Mouse (Mus musculus) ovary, postnatal 36 days (tissue): ENCODE data around the gene Apba3.

Source experiments
- DNase-seq: peaks from one replicate; pipeline ENCODE4 v3.0.0; 2022; ENCODE audit warnings: low spot score, mixed read lengths

Apba3 gene

DNA sequence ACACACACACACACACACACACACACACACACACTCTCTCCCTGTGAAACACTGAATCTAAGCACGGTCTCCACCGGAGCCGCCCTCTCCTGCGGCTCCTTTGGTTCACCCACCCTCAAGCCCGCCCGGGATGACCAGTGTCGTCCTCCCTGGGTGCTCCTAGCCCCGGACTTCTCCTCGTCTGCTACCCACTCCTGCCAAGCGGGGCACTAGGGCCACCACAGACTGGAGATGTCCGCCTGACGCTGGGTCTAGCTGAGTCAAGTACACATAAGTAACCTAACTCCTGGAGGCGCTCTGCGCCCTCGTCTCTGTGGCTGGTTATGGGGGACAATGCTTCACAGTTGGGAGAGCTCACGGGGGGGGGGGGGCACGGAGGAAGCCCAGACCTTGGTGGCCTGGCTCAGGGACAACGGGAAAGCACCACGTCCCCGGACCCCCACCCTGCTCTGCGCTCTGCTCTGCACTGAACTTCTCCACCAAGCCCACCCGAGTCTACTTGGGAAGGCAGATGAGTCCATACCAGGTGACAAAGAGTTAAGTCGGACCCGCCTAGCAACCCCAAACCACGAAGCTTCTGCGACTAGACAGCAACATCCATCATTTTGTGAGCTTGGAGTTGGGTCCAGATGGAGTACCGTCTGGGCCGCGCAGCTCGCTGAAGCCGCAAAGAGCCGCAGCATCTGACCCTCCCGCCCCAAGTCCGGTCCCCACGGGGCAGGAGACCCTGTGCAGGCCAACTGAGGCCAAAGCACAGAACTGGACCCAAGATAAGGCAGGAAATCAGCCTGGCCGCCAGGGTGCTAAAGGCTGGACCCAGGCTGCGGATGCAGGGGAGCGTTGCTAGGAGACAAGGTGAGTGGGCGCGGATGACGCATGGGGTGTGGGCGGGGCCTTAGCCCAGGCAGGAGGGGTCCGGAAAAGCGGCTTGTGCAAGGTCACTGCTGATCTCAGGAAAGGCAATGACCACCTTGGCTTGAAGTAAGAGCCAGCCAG lies 14.0 kb upstream of the Apba3 start, which contains the start of gene Matk:
Gene Matk (plus strand): TSS at position 512 of the 996 bp plus-strand sequence.
- peak; percentile 41 for DNase-seq

DNA sequence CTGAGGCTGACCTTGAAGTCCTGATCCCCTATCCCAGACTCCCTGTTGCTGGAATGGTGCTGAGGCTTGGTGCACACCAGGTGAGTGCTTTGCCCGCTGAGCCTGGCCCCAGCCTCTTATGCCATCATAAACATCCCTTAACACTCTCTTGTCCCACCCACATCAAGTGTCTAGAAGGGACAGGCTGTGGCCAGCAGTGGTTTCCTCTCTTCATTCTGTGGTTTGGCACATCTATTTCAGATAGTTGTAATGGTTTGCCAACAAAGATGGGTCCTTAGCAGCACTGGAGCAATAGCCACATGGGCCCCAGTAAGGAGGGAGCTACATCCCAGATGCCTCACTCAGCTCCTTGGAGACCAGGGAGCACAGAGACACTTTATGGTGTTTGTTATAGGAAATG lies 11.9 kb upstream of the Apba3 start:
- DNase-seq, result no peak

DNA sequence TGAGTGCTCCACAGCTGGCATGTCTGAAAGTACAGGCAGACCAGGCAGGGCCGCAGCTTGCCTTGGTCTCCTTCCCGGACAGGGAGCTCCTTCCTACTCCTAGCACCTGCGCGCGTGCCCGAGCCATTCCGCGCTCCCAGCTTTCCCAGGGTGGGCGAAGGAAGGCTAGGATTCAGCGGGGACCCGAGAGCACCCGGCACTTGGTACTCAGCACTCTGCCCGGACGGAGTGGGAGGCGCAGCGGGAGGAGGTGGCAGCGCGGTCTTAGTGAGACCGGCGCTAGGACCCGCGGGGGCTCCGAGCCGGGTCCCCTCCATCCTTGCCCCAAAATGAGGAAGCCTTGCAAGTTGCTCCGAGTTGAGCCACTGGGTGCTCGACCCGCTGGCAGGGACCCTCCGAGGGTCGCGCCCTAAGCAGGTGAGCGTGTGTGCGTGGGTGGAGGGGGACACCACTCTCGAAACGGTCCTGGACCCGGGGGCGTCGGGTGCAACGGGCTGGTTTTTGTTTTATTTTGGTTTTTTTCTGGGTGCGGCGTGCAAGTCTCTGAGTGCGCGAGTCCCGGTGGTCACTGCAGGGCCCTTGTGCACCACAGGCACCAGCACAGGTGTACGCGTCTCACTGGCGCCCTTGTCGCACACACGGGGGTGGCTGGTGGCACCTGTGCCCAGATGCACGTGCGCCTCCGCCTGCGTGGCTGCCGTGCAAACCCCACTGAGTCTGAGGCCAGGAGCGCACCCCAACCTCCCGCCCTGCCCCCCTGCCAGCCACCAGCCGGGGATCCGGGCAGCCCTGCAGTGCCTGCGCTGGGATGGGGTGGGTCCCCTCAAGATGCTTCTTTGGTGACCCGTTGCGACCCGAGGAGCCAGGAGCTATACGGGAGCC lies 9.4 kb upstream of the Apba3 start:
- DNase-seq, result no peak

DNA sequence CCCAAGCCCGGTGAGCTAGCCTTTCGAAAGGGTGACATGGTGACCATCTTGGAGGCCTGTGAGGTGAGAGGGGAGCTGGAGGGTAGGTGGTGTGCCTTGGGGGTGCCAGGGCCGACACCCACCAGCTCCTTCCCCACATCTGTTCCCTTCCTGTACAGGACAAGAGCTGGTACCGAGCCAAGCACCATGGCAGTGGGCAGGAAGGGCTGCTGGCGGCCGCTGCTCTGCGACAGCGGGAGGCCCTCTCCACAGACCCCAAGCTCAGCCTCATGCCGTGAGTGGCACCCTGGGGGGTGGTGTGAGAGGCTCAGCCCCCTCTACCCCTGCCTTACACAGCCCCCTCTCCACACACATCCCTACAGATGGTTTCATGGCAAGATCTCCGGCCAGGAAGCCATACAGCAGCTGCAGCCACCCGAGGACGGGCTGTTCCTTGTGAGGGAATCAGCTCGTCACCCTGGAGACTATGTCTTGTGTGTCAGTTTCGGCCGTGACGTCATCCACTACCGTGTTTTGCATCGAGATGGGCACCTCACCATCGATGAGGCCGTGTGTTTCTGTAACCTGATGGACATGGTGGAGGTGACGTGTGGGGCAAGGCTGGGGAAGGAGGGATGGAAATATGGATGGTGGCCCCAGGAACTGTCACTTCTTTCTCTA lies 7.4 kb upstream of the Apba3 start:
- no peak for DNase-seq

DNA sequence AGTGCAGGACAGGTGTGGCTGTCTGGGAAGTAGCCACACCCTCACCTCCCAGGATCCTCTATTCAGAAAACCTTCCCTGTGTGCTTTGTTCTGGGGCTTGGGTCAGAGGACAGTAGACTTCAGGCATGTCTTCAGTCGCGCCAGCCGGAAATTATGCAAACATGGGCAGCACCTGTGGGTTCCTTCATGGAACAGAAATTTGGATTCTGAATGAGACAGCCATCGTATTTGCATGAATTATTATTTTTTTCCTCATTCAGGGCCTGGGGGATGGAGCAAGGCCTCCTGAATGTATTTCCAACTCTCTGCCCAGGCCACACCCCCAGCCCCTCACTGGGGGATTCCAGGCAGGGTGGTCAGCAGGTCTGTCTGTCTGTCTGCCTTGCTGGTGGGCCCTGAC lies 5.7 kb upstream of the Apba3 start:
- DNase-seq, result no peak

DNA sequence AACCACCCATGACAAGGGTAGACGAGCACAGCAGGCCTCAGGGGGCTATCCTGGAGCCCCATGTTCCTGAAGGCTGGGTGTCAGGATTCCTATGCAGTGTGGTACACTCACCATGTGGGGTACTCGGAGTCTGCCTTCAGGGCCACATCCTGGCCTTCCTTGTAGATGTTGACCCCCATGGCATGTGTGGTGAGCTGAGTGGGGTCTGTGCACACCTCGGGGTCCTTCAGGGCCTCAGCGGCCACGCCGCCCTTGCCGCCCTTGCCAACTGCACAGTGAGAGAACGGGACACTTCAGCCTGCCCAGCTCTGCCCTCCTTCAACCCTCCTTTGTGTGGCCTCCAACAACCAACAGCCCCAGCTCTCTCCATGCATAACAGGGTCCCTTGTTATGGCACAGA lies 1.2 kb upstream of the Apba3 start:
- no peak for DNase-seq

DNA sequence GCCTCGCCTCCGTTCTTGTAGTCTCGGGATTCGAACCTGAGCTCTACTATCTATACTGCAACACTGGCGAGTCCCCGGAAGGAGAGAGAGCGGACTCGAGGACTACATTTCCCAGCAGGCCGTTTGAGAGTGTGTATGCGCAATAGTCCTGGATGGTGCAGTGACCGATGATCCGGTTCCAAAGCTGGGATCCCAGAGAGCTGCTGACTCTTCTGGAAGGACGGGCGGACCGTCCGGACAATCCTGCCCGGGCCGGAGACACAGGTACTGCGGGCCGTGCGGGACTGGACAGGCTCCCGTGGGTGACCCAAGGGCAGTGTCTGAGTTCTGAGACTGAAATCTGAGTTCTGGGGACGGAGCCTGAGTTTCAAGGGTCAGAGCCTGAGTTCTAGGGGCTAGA lies 1.3 kb downstream of the Apba3 start:
- DNase-seq, result peak; percentile 75

DNA sequence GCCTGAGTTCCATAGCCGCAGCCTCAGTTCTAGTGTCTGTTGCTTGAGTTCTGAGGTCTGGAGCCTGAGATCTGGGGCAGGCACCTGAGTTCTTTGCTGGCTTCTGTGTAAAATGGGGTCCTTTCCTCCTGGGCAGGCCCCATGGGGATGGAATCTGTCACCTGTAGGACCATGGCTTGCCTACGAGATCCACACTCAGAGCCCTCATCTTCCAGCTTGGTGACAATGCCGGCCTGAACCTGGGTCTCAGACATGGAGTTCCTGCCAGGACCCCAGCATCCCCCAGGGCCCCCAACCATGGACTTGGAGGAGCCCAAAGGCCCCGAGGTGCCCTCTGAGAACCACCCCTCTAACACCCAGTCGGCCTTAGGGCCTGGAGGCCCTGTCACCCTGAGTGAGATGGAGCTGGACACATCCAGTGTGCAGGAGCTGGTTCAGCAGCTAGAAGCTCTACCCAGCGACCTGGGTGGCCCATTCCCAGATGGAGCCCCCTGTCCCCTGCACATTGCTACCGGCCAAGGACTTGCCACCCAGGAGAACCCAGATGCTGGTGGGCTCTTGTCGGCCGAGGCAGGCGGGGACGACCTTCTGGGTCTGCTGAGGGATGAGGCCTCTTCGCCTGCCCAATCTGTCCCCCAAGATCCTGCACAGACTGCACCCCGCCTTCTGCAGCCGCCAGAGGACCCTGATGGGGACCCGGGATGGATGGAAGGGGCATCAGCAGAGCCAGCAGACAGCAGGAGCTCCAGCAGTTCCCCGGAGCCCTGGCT lies 2.1 kb downstream of the Apba3 start:
- no peak for DNase-seq

DNA sequence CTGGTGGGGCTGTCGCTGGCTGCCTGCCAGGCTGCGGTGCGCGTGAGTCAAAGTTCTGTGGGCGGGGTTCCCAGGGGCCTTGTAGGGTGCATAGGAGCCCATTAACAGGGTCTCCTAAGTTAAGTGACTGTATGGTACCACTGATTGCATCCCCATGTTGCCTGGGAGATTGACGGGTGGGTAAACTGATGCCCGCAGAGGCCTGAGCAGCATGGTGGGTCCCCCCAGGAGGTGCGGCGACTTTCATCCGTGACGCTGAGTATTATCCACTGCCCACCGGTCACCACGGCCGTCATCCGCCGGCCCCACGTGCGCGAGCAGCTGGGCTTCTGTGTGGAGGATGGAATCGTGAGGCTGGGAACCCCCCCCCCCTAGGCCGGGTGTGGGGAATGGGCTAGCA lies 5.6 kb downstream of the Apba3 start:
- no peak for DNase-seq

DNA sequence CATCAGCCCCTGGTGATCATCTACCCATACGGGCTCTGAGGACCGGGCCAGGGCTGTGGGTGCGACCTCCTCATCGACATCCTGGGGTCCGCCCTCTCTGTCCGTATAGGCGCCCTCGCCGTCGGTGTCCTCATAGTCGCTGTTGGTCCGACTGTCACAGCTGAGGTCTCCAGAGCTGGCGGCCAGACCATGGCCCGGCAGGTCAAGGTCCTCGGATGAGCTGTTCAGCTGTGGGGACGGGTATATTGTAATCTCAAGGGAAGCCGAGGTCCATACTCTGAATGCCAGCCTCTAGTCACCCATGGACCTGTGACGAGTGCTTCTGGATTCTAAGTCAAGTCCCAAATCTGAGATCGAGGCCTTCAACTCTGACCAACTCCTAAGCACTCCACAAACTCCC lies 7.1 kb downstream of the Apba3 start:
- DNase-seq, result no peak

DNA sequence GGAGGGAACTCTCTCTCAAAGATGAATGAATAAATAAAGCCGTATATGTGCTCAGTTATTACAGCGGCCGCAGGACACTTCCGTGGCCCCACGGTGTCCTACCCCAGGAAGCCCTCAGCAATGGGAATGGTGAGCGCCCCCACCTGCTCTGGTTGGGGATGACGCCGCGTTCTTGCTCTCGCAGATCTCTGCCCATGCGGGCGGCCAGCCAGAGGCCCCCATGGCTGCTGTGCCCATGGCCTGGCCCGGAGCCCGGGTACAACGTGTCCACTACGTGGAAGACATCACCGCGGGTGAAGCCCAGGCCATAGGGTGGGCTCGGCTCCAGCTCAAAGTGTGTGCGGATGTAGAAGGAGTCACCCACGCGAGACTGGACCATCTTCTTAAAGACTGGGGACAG lies 10.9 kb downstream of the Apba3 start:
- DNase-seq, result no peak

DNA sequence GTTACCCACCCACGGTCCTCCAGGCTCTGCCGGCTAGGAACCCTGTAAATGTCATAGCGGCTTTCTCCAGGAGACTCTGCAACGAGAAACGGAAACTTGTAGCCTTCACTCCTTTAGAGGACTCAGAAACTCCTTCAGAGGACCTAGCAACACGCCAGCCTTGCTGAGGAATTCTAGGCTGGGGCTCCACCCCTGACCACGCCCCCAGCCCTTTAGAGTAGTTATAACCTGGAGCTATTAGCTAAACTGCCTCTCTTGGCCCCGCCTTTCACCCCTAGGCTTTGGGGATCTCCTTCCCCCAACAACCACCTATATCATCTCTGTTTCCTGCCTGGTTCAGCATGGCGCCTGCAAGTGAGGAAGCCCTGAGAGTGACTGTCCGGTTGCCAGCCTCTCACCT lies 12.7 kb downstream of the Apba3 start:
- no peak for DNase-seq

DNA sequence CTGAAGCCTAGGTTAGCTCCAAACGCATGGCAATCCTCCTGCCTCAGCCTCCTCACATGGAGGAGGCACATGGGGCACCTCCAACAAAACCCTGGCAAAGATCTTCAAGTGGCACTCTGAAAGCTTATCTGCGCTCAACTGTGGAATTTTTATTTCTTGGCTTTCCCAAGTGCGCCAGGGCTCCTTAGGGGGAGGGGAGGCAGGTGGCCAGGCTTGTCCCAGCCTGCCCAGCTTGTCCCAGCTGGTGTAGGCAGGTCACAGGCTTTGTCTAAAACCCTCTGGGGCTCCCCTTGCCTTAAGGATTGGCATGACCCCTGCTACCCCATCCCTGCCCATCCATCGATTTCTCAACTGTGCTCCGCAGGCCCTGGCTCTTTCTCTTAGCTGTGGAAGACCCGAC lies 17.4 kb downstream of the Apba3 start:
- no peak for DNase-seq

DNA sequence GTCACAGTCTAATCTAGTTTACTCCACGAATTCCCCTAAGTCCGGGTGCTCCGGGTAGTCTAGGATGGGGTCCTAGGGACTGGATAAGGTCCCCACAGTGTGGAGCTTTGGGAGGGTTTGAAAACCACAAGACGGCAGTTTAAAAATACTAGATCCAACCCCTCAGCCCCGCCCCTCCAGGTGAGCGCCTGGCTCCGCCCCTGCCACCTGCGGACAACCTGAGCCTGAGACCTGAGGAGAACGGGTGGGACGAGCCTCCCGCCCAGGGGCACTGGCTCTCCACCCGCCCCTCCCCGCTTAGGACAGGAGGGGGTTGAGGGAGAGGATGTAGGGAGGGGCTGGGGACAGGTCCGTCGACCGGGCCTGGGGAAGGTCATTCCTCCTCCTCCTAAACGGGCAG lies 18.0 kb downstream of the Apba3 start:
- DNase-seq, result no peak

DNA sequence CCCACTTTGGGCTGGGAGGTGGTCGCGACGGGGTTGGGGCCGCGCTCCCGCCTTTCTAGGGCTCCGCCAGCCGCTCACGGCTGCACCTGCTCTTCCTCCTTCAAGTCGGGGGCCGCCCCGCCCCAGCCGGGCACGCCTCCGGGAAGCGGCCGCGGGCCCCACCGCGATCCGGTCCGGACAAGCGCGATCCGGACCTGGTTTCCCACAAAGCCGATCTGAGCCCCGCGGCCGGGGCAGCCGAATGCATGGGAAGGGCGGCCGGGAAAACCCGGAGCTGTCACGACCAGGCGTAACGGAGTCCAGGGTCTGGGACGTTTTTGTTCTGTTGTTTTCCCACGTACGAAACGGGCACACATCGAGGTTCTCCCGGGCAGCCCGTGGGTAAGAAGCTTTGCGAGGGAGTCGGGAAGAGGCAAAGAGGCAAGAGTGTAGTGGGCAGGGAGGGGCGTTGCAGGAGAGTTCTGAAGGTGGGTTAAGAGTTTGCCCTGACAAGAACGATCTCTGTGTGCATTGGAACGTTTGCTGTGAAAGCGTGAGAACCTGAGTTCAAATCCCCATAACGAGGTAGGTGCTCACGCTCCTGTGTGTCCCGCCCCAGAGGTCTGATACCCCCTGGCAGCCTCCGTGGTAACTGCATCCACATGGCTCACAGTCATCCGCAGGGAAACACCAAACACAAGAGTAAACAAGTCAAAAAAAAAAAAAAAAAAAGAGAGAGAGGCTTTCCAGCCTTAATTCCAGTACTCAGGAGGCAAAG lies 19.1 kb downstream of the Apba3 start:
- peak; percentile 92 for DNase-seq

DNA sequence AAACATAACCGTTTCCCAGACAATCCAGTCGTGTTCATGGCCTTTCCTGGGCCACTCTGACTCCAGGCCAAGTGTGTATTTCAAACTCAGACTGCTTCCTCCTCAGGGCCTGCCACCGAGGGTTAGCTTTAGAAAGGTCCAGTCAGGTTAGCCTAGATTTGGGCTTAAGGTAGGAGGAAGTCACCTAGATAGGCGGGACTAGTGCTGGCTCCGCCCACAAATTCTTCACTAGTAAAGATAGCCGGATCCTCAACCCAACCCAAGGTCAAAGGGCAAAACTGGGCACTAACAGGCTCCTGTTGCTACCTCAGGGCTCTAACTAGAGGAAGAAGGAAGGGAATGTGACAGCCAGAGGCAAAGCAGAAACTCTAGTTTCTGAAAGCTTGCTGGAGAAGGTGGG lies 19.8 kb downstream of the Apba3 start:
- DNase-seq, result no peak

DNA sequence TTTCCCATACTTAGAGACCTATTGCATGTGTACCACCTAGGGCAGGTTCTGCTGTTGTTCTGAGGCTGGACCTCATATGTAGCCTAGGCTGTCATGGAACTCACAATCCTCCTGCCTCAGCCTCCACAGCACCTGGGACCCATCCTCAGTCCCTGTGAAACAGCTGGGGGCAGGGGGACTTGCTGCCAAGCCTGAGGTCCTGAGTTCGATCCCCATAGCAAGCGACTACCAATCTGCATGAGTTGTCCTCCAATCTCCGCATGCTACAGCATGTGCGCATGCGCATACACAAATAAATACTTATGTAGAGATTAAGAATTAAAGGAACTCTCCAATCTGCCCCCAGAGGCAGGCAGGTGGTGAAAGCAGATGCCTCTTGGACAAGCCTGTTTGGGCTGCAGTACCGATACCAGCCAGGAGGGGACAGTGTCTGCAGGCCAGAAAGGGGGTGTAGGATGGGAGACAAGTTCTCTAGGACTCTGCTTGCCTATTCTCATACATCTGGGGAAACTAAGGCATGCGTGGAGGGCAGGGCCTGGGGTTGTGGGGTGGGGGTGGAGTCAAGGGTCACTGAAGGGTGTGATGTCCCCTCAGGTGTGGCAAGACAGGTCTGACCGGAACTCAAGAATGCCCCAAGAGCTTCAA lies 20.9 kb downstream of the Apba3 start:
- DNase-seq, result peak; percentile 53

DNA sequence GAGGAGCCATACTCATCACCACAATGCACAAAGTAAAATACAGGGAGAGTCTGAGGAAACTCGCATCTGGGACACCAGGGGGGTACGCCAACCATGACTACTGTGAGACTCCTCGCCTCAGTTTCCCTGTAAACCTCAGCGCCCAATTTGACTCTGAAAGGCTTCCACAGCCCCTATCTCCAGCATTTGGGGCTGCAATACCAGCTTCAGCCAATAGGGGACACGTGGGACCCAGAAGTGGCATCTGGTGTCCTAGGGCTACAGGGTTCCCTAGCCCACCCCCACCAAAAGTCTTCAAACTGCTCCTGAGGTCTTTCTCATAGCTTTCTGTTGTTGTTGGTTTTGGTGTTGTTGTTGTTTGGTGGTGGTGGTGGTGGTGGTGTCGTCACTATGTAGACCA lies 21.8 kb downstream of the Apba3 start:
- no peak for DNase-seq

DNA sequence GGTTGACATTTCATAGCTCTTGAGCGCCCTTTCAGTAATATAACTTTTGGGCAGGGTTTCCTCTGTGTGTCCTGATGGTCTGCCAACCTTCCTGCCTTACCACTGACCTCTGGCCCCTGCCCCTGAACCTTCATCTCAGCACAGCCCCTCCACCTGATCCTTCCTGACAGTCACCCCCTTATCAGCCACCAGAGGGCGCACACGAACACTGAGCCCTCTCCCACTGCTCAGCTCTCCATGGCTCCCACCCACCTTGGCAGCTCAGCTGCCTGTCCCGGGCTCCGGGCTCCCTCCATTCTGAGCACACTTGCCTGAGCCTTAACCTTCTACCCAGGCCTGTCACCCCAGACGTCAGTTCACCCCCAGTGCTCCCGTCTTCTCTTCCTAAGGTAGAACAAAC lies 22.5 kb downstream of the Apba3 start:
- DNase-seq, result peak; percentile 61

DNA sequence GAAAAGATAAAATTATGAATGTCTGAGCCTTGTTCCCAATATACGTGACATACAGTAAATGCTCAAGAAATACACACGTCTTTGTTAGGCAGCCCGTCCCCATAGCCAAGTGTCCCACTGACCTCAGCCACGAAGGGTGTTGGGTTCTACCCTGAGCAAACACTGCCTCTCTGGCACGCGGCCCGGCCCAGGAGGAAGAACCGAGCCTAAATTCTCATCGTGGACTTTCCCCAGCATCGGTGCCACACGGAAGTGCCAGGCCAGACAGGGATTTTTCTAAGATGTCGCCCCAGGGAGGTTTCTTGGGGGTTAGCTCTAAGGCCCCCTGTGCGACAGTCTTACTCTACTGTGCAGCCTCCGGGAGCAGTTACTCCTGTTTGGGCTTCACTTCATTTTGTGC lies 23.1 kb downstream of the Apba3 start:
- DNase-seq, result no peak
